Mouse (Mus musculus) cerebellum, adult 2 months (tissue): ENCODE measurements around the gene 2610301B20Rik.

ENCODE experiments used
- CTCF ChIP-seq: fragments of 200-500 bp; IDR thresholded peaks from 2 replicates; pipeline ENCODE4 v1.5.1; 2011; ENCODE audit warnings: low read depth, mild to moderate bottlenecking, control low read depth, low read length, moderate library complexity, borderline replicate concordance; ENCODE audit not compliant: insufficient read depth
- POLR2A ChIP-seq: fragments of 200-500 bp; IDR thresholded peaks from 2 replicates; pipeline ENCODE4 v1.6.1; 2011; ENCODE audit warnings: low read length, control low read depth, borderline replicate concordance; ENCODE audit not compliant: insufficient read depth

GRCm38 (mm10) chr4:10888835-10889234 lies 14.5 kb downstream of the 2610301B20Rik start:
- TF ChIP-seq POLR2A: no peak
- TF ChIP-seq CTCF: no peak
